Mouse (Mus musculus) cerebellum, adult 11-12 months (tissue): ENCODE measurements around the gene Thnsl2.

Experiments
- DNase-seq: peaks from one replicate; pipeline ENCODE4 v3.0.0; 2022

Thnsl2 gene

GRCm38 (mm10) chr6:71131038-71131437, 13.2 kb downstream of the Thnsl2 start:
- no peak for DNase-seq

DNA sequence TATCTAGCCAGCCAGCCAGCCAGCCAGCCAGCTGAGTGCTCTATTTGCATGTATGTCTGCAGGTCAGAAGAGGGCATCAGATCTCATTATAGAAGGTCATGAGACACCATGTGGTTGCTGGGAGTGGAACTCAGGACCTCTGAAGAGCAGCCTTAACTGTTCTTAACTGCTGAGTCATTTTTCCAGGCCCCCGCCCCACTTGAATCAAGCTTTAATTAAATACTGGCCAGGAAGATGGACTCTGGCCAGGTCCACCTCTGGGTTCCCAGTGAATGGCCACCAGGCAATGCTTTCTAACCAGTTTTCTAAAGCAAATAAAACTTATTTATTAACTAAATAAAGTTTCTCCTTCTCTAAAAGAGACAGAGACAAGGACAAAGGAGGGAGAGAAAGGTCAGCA, 14.0 kb downstream of the Thnsl2 start:
- DNase-seq = no peak

- no peak for DNase-seq
Observed at GRCm38 (mm10) chr6:71129071-71129470, 15.2 kb downstream of the Thnsl2 start.

DNA sequence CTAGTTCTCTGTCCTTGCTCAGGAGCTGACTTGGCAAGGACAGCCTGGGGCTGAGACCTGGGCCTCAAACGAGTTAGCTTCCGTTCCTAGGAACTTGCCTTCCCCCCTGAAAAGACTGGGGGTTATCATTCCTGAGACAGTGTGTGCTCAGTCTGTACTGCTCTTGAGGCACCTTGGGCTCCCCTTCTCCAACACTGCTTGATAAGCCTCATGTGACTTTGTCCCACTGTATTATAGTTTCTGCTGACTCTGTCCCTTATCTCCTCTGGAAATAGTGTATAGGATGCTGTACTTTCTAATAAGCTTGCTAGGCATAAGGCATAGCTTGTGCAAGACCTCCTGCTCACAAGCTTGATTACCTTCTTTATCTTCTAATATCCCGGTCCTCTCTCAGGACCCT, 17.9 kb downstream of the Thnsl2 start:
- DNase-seq = no peak

DNA sequence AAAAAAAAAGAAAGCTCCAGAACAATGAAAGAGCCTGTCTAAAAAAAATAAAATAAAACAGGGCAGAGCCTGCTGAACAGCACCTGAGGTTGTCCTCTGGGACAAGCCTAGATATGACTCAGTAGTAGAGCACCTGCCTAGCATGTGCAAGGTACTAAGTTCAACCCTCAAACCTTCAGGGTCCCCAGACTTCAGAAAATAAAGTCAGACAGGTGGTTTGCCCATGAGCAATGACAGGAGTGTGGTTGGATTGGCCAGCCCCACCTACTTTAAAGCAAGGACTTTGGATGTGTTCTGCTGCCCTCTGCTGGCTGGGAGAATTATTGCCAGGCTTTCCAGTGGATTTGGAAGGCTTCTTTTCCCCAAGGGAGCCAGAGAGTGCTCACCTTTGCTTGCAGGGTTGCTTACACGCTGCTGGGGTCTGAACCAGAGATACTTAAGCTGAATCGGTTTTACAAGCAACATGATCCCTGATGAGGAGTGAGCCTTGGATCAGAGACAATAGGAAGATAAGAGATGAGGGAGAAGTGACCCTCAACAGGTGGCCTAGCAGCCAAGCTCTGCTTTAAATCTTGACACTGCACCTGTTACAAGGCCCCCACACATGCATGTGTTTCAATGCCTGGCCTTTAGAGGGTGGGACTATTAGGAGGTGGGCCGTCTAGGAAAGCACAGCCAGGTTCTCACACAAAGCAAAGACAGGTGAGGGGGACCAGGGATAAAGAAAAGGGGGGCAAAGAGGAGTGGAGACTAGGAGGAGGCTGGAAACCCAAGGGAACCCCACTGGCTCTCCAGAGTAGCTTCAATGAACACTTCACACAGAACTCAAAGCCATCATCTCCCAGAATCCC, 19.0 kb downstream of the Thnsl2 start:
- DNase-seq = peak; percentile 58

DNA sequence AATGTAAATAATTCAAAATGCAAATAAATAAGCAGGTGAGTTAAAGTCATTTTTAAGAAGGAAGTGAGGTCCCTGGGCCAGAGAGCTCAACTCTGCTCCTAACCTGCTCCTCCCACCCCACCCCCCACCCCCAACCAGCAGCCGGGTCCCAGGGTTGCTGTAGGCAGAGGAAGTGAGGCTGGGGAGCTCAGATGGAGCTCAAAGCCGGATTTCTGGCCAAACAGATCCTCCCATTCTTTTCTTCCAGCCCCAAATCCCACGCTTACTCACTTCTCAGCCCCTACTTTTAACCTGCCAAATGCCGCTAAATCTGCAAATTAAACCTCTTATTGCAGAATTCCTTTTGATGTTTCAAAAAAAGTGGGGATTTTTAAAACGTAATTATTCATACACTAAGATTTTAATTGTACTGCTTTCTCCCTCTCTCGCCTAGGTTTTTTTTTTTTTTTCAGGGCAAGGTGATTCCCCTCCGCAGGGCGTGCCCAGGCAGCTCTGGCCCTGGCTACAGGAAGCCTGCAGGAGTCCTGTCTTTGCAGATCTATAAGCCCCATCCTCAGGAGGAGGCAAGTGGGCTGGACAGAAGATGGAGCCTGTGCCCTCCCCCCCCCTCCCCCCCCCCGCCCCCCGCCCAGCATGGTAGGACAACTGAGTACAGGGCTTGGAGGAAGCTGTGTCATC, 24.5 kb downstream of the Thnsl2 start:
- no peak for DNase-seq

DNA sequence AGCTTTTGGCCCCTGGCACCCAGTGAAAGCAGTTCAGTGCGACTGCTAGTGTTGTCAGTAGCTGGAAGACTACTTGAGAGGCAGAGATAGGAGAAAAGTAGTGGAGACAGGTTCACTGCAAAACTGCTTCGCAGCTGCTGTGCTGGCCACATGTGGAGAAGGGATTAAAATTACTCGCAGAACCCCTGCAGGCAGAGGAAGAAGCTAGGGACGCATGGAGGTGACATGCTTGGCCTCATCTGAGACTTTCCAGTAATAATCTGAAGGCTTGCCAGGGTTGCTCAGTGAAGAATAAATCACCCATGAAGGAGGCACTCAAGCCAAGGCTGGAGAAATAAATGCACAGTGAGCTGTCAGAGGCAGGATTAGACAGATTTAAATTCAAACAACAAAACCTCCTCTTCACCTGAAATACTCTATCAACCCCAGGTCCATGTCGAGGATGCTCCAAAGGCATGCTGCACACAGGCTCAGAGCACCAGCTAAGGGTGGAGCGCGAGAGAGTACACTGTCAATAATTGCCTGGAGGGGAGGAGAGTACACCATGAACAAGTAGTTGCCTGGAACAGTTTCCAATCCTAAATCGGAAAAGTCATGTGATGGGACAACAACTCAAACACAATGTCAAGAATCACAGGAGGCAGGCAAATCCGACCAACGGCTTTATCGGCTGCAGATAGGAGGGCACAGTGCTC, 32.7 kb downstream of the Thnsl2 start:
- no peak for DNase-seq

GRCm38 (mm10) chr6:71106170-71106945, 37.9 kb downstream of the Thnsl2 start:
- no peak for DNase-seq

GRCm38 (mm10) chr6:71096126-71096525, 48.1 kb downstream of the Thnsl2 start:
- no peak for DNase-seq

- DNase-seq = peak; percentile 94
Observed at GRCm38 (mm10) chr6:71094693-71095092, 49.5 kb downstream of the Thnsl2 start.

- DNase-seq = peak; percentile 28
Observed at GRCm38 (mm10) chr6:71093686-71094085, 50.6 kb downstream of the Thnsl2 start.

- DNase-seq = no peak
Observed at GRCm38 (mm10) chr6:71090475-71090874, 53.8 kb downstream of the Thnsl2 start.

DNA sequence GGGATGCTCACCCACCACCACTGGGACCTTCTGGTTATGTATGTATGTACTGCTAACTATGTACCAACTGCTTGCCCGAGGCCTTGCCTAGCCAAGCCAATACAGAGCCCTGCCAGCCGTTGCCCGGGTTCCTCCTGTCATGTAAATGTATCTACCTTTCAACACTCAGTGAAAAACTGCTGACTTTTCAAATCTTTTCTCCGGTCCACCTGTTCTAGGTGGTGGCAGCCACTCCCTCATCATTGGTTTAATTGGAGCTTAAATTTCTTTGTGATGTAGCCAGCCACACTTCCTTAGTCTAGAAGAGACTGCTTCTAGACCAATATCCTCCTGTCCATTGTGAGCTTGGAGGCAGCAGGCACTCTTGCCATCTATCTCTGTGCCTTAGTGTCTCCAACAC, 54.5 kb downstream of the Thnsl2 start:
- DNase-seq = no peak

DNA sequence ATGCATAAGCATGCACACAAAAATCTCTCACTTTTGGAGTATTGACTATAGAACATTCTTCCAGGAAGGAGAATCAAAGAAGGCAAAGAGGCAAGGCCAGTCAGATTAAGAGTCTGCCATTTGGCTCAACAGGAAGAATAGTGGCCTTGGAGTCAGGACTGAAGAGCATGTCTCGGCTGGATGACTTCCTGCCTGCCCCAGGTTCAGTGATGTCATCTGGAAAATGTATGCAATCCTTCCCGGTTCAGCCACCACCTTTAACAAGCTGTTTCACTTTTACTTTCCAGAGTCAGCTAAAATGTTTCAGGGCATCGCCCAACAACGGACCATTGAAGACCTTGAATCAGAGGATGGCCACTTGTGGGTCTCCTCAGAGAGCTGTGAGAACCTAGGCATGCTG, 55.2 kb downstream of the Thnsl2 start:
- no peak for DNase-seq

GRCm38 (mm10) chr6:71083441-71083840, 60.8 kb downstream of the Thnsl2 start:
- DNase-seq = no peak

DNA sequence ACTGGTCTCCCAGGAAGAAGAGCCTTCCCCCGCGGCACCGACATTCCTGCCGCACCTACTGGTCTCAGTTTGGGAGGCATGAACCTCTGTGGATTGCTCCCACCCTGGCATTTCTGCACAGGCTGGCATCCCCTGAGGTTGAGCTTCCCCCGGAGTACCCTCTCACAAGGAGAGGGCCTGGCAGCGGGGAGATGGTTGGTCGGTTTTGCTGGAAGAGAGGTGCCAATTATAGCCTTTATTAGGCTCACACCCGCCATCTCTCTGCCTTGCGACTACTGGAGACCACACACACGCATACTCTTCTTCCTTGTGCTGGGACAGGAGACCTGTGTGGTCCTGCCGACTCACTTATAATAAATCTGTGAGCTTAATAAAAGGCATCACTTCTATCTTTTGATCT, 62.2 kb downstream of the Thnsl2 start:
- no peak for DNase-seq

GRCm38 (mm10) chr6:71081230-71081629, 63.0 kb downstream of the Thnsl2 start:
- DNase-seq = no peak
